Mouse (Mus musculus): ENCODE results near the gene Tnpo3. TPM values are rescaled to one million over a fixed set of nuclear protein-coding genes. Genes with fewer than 3 reads are reported as not detected.

The Tnpo3 gene
- polyA plus RNA-seq, 1 experiment from 2014 or later: 119 TPM

GRCm38 (mm10) chr6:29513284-29513683 is 96.4 kb downstream of the Tnpo3 start:
- H3K27ac ChIP-seq (ENCODE audit: low read depth, low read length): 0 out of 2 replicates have a peak overlapping the region, but pooled peaks have one; percentile 31
- H3K27me3 ChIP-seq (ENCODE audit: control insufficient read depth, insufficient read depth, low read length): peaks cover 7% of the 10 kb centered on the region
- ATAC-seq (replicated peaks; ENCODE audit: low FRiP score) (peak; percentile 74), DNase-seq (ENCODE audit: low spot score) (peak; percentile 77)
- H3K4me3 ChIP-seq (ENCODE audit: low read depth, low read length): peak overlapping the region; percentile 6; the same call in 1 of the 2 replicates
- H3K9me3 ChIP-seq (ENCODE audit: control insufficient read depth, low read length): no peaks in the 10 kb centered on the region
- H3K4me1 ChIP-seq (replicated peaks; ENCODE audit: control insufficient read depth, insufficient read depth, low read length): peaks cover 4% of the 10 kb centered on the region; the same call in 1 of the 2 replicates
- H3K9ac ChIP-seq (ENCODE audit: low read length): peak overlapping the region; percentile 20; the same call in 1 of the 2 replicates
- peak overlapping the region; percentile 44 for H3K4me2 ChIP-seq (ENCODE audit: low read depth, low read length, severe bottlenecking)
- no peaks in the 10 kb centered on the region for H3K36me3 ChIP-seq (ENCODE audit: control insufficient read depth, insufficient read depth, low read length)
- under 1% methylated on average over 11 of the region's 11 CpGs for WGBS

GRCm38 (mm10) chr6:29509086-29509485 is 100.6 kb downstream of the Tnpo3 start:
- Histone ChIP-seq H3K4me2 (ENCODE audit: low read depth, low read length, severe bottlenecking) (no peak overlapping the region), H3K36me3 (ENCODE audit: control insufficient read depth, insufficient read depth, low read length) (no peaks in the 10 kb centered on the region), H3K4me1 (replicated peaks; ENCODE audit: control insufficient read depth, insufficient read depth, low read length) (peaks cover 10% of the 10 kb centered on the region; the same call in 1 of the 2 replicates), H3K9me3 (ENCODE audit: control insufficient read depth, low read length) (no peaks in the 10 kb centered on the region), H3K9ac (ENCODE audit: low read length) (no peak overlapping the region), H3K4me3 (ENCODE audit: low read depth, low read length) (no peak overlapping the region), H3K27me3 (ENCODE audit: control insufficient read depth, insufficient read depth, low read length) (peaks cover 27% of the 10 kb centered on the region), H3K27ac (ENCODE audit: low read depth, low read length) (no peak overlapping the region)
- no peak for DNase-seq (ENCODE audit: low spot score)
- no peak for ATAC-seq (replicated peaks; ENCODE audit: low FRiP score)
- WGBS: 39% methylated on average over 2 of the region's 2 CpGs

DNA sequence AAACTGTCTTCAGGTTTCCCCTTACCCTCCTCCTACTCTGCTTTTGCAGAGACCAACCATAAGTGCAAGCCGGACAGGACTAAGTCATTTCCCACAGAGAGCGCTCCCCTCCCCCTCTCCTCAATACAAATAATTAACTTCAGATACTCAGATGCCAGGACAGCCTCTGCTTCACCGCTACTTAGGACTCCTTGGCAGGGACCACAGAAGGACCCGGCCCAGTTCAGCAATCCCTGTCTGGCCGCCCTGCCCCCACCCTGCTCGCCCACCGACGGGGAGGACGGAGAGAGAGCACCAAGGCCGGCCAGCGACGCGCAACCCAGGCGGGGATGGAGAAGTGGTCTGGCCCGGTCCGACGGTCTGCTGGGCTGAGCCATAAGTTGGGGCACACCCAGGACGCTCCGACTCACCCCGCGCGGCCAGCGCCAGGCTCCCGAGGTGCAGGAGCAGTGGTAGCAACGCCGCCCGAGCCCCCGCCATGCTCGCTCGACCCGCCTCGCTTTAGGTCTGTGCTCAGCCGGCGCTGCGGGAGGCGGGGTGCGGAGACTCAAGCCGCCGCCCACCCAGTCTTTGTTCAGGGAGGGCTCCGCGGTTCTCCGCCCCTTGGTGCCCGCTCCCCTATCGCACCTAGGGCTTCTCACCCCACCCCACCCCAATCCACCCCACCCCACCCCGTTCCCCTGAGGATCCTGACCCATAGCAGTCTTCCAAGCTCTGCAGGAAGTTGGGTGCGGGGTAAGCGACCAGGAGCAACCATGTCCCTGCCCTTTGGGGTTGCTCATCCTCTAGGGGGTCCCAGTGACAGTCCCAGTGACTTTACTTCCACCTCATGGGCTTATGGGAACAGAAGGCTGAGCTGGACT is 102.0 kb downstream of the Tnpo3 start, which contains the start of gene Kcp:
Kcp (minus strand) TSS at position 506 of the 863 bp plus-strand sequence.
- ATAC-seq (replicated peaks; ENCODE audit: low FRiP score) (peak; percentile 49; the same call in 1 of the 2 replicates), DNase-seq (ENCODE audit: low spot score) (peak; percentile 71)
- 2% methylated on average over 45 of the region's 47 CpGs for WGBS
- peak within 1 kb of the TSS; percentile 39 for H3K4me3 ChIP-seq (ENCODE audit: low read depth, low read length)
- peak within 1 kb of the TSS; percentile 52 for H3K9ac ChIP-seq (ENCODE audit: low read length)
- peaks cover 27% of the 10 kb centered on the region for H3K27me3 ChIP-seq (ENCODE audit: control insufficient read depth, insufficient read depth, low read length)
- peak within 1 kb of the TSS; percentile 60 for H3K4me2 ChIP-seq (ENCODE audit: low read depth, low read length, severe bottlenecking)
- peaks cover 5% of the 10 kb centered on the region; the same call in 1 of the 2 replicates for H3K4me1 ChIP-seq (replicated peaks; ENCODE audit: control insufficient read depth, insufficient read depth, low read length)
- no peak within 1 kb of the TSS for H3K27ac ChIP-seq (ENCODE audit: low read depth, low read length)
- no peaks in the 10 kb centered on the region for H3K36me3 ChIP-seq (ENCODE audit: control insufficient read depth, insufficient read depth, low read length)
- no peaks in the 10 kb centered on the region for H3K9me3 ChIP-seq (ENCODE audit: control insufficient read depth, low read length)

DNA sequence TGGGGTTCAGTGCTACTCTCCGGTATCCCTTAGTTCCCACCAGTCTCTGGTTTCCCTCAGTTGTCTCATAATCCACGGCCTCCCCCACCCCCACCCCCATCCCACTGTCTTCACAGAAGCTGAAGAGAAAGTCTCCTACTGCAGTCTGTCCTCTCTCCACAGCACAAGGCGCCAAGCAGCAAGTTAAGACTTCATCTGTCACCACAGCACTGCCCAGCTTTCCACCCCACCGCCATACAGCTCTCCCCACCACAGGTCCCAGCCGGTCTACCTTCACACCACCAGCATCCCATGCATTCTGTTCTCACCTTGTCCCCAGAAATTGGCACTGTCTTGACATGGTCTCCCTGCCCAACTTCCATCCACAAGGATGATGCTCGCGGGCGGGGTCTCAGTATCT is 102.9 kb downstream of the Tnpo3 start:
- ATAC-seq (replicated peaks; ENCODE audit: low FRiP score): no peak
- Histone ChIP-seq H3K27ac (ENCODE audit: low read depth, low read length) (no peak overlapping the region), H3K27me3 (ENCODE audit: control insufficient read depth, insufficient read depth, low read length) (peaks cover 27% of the 10 kb centered on the region), H3K4me2 (ENCODE audit: low read depth, low read length, severe bottlenecking) (peak overlapping the region; percentile 60; the same call in 1 of the 2 replicates), H3K36me3 (ENCODE audit: control insufficient read depth, insufficient read depth, low read length) (no peaks in the 10 kb centered on the region), H3K4me1 (replicated peaks; ENCODE audit: control insufficient read depth, insufficient read depth, low read length) (peaks cover 5% of the 10 kb centered on the region; the same call in 1 of the 2 replicates), H3K9me3 (ENCODE audit: control insufficient read depth, low read length) (no peaks in the 10 kb centered on the region), H3K4me3 (ENCODE audit: low read depth, low read length) (peak overlapping the region; percentile 39), H3K9ac (ENCODE audit: low read length) (no peak overlapping the region)
- DNase-seq (ENCODE audit: low spot score): no peak
- 26% methylated on average over 8 of the region's 8 CpGs for WGBS

GRCm38 (mm10) chr6:29505493-29505892 is 104.2 kb downstream of the Tnpo3 start:
- Histone ChIP-seq H3K4me1 (replicated peaks; ENCODE audit: control insufficient read depth, insufficient read depth, low read length) (peaks cover 5% of the 10 kb centered on the region; the same call in 1 of the 2 replicates), H3K9ac (ENCODE audit: low read length) (no peak overlapping the region), H3K9me3 (ENCODE audit: control insufficient read depth, low read length) (no peaks in the 10 kb centered on the region), H3K36me3 (ENCODE audit: control insufficient read depth, insufficient read depth, low read length) (no peaks in the 10 kb centered on the region), H3K27me3 (ENCODE audit: control insufficient read depth, insufficient read depth, low read length) (peaks cover 27% of the 10 kb centered on the region), H3K4me3 (ENCODE audit: low read depth, low read length) (no peak overlapping the region), H3K27ac (ENCODE audit: low read depth, low read length) (no peak overlapping the region), H3K4me2 (ENCODE audit: low read depth, low read length, severe bottlenecking) (no peak overlapping the region)
- DNase-seq (ENCODE audit: low spot score) (no peak), ATAC-seq (replicated peaks; ENCODE audit: low FRiP score) (no peak)
- WGBS: 82% methylated on average over 5 of the region's 5 CpGs

GRCm38 (mm10) chr6:29501599-29501998 is 108.1 kb downstream of the Tnpo3 start:
- WGBS: 93% methylated on average over 1 of the region's 1 CpGs
- Histone ChIP-seq H3K9ac (ENCODE audit: low read length) (no peak overlapping the region), H3K4me1 (replicated peaks; ENCODE audit: control insufficient read depth, insufficient read depth, low read length) (no peaks in the 10 kb centered on the region), H3K4me2 (ENCODE audit: low read depth, low read length, severe bottlenecking) (no peak overlapping the region), H3K9me3 (ENCODE audit: control insufficient read depth, low read length) (no peaks in the 10 kb centered on the region), H3K27me3 (ENCODE audit: control insufficient read depth, insufficient read depth, low read length) (peaks cover 12% of the 10 kb centered on the region), H3K4me3 (ENCODE audit: low read depth, low read length) (no peak overlapping the region), H3K27ac (ENCODE audit: low read depth, low read length) (no peak overlapping the region), H3K36me3 (ENCODE audit: control insufficient read depth, insufficient read depth, low read length) (no peaks in the 10 kb centered on the region)
- ATAC-seq (replicated peaks; ENCODE audit: low FRiP score) (no peak), DNase-seq (ENCODE audit: low spot score) (no peak)

DNA sequence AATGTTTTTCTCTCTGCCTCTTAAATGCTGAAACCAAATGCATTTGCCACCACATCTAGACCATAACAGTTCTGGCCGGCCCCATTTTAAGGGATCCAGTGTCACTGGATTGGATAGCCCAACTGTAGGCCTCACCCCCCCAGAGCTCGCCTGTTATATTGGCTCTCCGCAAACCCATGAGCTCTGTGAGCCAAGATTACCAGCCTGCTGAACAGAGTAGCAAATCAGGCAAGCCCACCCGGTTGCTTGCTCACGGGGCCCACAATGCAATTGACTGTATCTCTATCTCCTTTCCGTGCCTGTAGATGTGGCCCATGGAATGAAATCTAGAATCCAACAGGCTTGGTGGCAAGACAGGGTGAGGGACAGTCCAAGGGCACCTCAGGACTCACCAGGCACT is 108.9 kb downstream of the Tnpo3 start:
- no peak for ATAC-seq (replicated peaks; ENCODE audit: low FRiP score)

DNA sequence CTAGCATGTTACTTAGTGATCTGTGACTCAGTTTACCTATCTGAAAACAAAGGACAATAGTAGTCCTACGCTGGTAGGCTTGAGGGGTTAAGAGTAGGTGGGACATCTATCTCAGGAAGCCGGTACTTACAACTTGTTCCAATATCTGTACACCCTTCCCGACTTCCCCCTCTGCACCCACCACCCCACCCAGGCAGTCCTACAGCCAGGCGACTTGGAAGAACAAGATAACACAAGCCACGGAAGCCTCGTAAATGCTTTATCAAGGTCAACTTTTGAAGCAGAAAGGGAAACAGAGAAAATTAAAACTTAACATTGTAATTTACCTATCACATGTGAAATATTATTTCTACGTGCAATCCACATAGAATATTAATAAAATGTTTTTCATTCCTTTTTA is 109.5 kb downstream of the Tnpo3 start:
- H3K27me3 ChIP-seq (ENCODE audit: control insufficient read depth, insufficient read depth, low read length): peaks cover 15% of the 10 kb centered on the region
- ATAC-seq (replicated peaks; ENCODE audit: low FRiP score): no peak
- no peak overlapping the region for H3K4me3 ChIP-seq (ENCODE audit: low read depth, low read length)

More for the DNA sequence above, 108.9 kb downstream of the Tnpo3 start:
- H3K4me1 ChIP-seq (replicated peaks; ENCODE audit: control insufficient read depth, insufficient read depth, low read length): no peaks in the 10 kb centered on the region
- H3K27ac ChIP-seq (ENCODE audit: low read depth, low read length): no peak overlapping the region
- no peaks in the 10 kb centered on the region for H3K9me3 ChIP-seq (ENCODE audit: control insufficient read depth, low read length)
- WGBS: 87% methylated on average over 6 of the region's 6 CpGs
- peaks cover 13% of the 10 kb centered on the region for H3K27me3 ChIP-seq (ENCODE audit: control insufficient read depth, insufficient read depth, low read length)
- DNase-seq (ENCODE audit: low spot score): no peak
- no peak overlapping the region for H3K4me3 ChIP-seq (ENCODE audit: low read depth, low read length)
- H3K9ac ChIP-seq (ENCODE audit: low read length): no peak overlapping the region
- H3K4me2 ChIP-seq (ENCODE audit: low read depth, low read length, severe bottlenecking): no peak overlapping the region
- H3K36me3 ChIP-seq (ENCODE audit: control insufficient read depth, insufficient read depth, low read length): no peaks in the 10 kb centered on the region

More for the DNA sequence above, 109.5 kb downstream of the Tnpo3 start:
- Histone ChIP-seq H3K36me3 (ENCODE audit: control insufficient read depth, insufficient read depth, low read length) (no peaks in the 10 kb centered on the region), H3K9ac (ENCODE audit: low read length) (no peak overlapping the region), H3K4me2 (ENCODE audit: low read depth, low read length, severe bottlenecking) (no peak overlapping the region), H3K9me3 (ENCODE audit: control insufficient read depth, low read length) (no peaks in the 10 kb centered on the region), H3K27ac (ENCODE audit: low read depth, low read length) (no peak overlapping the region), H3K4me1 (replicated peaks; ENCODE audit: control insufficient read depth, insufficient read depth, low read length) (no peaks in the 10 kb centered on the region)
- no peak for DNase-seq (ENCODE audit: low spot score)
- 92% methylated on average over 7 of the region's 7 CpGs for WGBS
